Mouse (Mus musculus): ENCODE results near the gene Chrm3.

- TF ChIP-seq E2F4 (IDR thresholded peaks at IDR 0.05; ENCODE audit: insufficient read depth) (no peak), REST (IDR thresholded peaks at IDR 0.05; ENCODE audit: insufficient read depth, insufficient read length) (no peak), MYOD1 (IDR thresholded peaks at IDR 0.05; ENCODE audit: control insufficient read depth in 1 of 3, insufficient read length in 2 of 3, low read depth in 2 of 3) (no peak)
Observed at GRCm38 (mm10) chr13:10359516-10360198, 990 bp downstream of the Chrm3 start.

Data from myocyte (in vitro differentiated cells).